Mouse (Mus musculus) ES-CJ7 (cell line): ENCODE measurements at regions not wholly inside any gene's neighbourhood (a gene's known extent, or its start where the extent isn't known, plus 50 kb on each side); places are given as distances from the start of the nearest gene placed in this dataset.

ENCODE experiments used
- DNase-seq: peaks from one replicate; pipeline ENCODE4 v3.0.0; 2011; ENCODE audit warnings: low read depth, low spot score

DNA sequence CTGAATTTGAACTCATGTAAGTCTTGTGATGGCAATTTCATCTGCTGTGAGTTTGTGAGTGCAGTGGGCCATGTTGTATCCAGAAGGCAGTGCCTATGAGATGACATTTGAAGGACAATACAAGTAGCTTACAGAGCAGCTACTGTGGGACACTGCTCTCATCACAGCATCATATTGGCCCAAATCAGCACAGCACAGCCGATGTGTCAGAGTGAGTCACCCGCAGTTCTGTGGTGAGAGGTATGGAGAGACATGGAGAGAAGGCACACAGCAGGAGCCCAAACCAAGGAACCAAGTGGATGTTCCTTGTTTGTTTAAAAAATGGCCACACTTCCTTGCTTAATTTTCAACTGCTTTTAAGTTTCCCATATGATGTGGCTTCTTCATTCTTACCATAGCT is 617.3 kb downstream of the Tmem132b start:
- no peak for DNase-seq

- DNase-seq = peak; percentile 34
Measured at GRCm38 (mm10) chr5:126155216-126155880, 623.8 kb downstream of the Tmem132b start.

DNA sequence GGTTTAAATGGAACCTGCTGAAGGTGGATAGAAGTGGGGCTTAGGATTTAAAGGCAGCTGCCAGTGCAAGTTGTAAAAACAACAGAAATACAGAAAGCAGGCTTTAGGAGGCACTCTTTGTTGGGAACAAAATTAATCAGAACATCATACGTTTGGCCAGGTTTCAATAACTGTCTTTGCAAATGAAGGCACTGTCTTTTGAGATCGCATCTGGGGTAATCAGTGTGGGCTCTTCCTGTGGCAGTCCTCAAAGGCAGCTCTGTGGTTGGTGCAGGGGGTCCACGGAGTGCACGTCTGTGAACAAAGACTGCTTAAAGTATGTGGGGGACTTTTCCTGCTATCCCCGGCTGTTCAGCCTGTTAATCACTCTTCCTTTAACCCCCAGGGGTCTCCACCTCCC is 654.5 kb downstream of the Tmem132b start:
- DNase-seq = no peak

- no peak for DNase-seq
Measured at GRCm38 (mm10) chr5:126199876-126200275, 668.3 kb downstream of the Tmem132b start.

DNA sequence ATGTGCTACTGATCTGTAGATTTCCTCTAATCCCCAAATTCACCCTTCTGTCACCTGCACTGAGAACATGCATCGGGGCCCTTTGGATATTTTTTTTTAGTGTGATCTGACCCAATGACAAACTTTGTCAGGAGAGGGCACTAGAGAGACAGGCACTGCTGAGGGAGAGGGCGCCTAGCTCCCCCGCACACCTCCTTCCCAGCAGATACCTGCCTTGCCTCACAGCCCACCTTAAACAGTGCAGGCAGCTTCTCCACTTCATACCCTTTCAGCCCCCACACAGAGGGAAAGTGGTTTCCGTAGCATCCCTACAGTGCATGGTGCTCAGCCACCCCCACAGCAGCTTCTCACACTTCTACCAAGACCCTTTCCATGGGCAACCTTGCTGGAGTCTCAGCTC is 670.0 kb downstream of the Tmem132b start:
- peak; percentile 58 for DNase-seq

DNA sequence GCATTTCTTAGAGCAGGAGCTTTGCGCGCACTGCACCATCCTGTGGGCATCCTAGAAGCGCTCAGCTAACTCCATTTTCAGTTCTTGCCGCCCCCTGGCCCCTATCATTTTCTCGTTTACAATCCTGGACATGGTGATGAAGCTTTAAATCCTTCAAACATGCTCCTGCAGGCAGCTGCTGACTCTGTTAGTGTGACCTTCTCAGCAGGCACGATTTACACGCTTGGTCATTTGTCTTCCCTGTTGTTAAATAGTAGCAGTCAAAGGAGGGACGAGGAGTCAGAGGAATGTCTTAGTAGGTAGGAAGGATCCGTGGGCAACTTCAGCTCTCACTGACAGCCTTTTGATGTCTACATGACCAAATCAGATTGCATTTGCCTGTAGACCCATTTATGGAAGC is 670.4 kb downstream of the Tmem132b start:
- DNase-seq = no peak

DNA sequence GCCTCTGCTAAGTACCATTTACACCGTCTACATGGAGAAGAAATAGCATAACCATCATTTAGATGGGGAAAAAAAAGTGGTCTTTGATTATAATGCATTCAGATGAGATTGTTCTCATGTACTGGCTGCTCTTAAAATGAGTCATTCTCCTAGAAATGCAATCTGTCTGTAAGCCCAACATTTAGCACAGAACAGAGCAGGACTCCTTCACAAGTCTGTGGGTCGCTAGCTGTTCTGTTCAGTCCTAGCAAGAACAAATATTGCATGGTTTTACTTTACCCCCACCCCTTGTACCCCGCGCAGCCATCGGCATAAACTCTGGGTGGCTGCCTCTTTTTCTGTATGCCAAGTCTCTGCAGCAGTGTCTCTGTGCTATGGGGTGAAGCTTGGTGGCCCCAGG is 685.4 kb downstream of the Tmem132b start:
- DNase-seq = no peak

DNA sequence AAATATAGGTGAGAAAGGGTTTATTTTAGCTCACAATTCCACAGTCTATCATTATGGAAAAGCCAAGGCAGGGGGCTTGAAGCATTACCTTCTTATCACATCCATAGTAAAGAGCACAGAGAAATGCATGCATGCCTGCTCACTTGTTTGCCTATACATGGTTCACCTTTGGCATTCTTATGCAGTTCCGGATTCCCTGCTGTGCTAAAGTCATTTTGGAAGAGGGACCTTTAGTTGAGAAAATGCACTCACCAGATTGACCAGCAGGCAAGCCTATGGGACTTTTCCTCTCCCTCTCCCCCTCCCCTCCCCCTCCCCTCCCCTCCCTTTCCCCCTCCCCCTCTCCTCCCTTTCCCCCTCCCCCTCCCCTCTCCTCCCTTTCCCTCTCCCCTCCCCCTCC is 686.2 kb downstream of the Tmem132b start:
- peak; percentile 63 for DNase-seq

DNA sequence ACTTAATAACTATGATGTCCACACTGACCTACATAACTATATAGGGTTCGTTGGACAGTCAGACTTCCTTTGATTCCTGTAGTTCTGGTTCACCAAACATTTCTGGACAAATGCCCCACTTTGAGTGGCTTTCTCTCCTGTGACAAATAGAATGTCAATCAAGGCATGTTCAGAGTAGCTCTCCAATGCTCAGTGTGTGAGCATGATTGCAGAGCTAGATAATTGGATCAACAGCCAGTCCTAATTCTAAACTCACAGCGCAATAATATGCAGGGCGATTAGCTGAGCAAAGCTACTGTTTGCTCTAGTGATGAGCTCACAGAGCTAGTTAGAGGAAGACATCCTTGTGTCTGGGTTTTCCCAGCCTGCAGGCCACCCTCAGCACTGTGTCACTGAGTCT is 692.1 kb downstream of the Tmem132b start:
- no peak for DNase-seq

- DNase-seq = peak; percentile 84
Measured at GRCm38 (mm10) chr5:126230768-126231167, 699.2 kb downstream of the Tmem132b start.

DNA sequence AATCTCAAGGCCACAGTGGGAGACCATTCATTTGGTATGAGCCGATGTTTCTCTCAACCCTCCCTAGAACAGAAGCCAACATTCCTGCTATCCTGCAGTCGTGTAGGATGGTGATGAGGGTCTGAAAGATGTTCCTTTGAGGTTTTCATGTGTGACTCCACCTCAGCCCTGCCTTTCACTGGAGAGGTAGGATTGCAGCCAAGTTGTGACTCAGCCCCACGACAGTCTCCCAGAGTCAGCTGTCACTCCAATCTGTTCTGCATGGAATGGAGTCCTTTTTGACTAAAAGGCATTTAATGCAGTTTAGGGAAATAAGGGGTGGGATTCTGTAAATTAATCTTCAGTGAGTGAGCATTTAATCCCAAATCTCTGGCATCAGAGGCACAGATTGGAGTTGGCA is 706.5 kb downstream of the Tmem132b start:
- DNase-seq = no peak

DNA sequence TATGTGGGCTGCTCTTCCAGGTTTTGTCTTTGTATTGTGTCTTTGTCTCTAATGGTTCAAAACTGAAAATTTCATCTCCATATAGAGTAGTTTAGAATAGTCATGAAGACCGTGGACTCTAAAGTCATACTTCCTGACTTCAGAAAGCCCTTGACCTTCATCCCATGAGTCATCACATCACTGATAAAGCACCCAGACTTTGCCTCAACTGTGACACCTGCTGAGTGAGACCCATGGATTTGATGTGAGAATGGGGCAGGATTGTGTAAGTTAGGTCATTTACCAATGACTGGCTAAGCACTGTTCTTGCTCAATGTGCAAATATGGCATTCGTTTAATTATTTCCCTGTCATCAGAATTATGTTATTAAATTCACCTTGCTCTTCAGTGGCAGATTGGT is 714.2 kb downstream of the Tmem132b start:
- no peak for DNase-seq

- DNase-seq = no peak
Measured at GRCm38 (mm10) chr5:126250331-126250730, 718.8 kb downstream of the Tmem132b start.

- no peak for DNase-seq
Measured at GRCm38 (mm10) chr5:126254661-126255060, 723.1 kb downstream of the Tmem132b start.

DNA sequence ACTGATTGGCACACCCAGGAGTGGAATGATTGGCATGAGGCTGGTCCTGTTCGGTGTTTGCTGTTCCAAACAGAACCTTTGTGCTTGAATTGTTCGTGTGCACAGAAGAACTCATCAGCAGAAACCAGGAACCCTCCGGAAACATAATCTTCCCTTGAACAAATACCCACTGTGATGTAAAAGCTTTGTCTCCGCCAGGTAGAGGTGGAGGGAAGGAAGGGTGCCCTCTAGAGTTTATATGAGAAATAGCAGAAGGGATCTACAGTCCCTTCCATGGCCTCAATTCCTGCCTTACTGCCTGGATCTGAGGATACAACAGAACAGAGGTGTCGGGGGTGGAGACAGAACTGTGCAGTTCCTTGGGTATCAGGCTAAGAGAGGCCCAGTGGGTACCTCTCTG is 726.3 kb downstream of the Tmem132b start:
- DNase-seq = peak; percentile 43

DNA sequence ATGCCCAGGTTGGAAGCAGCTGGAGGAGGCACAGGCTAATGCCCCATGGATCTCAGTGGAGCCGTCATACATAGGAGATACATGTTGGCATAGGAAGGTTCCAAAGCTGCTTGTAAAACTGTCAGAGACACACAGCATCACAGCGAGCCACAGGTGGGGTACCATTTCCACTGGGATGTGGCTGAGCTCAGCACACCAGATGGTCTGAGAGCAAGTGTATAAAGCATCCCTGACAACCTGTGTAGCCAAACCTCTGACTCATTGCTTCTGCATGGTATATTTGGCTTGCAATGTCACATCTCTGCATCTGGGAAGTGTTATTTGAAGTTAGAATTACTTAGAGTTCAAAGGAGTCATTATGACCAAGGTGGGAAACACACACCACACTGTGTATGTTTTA is 734.9 kb downstream of the Tmem132b start:
- DNase-seq = no peak

GRCm38 (mm10) chr5:126266929-126267609 is 735.5 kb downstream of the Tmem132b start:
- no peak for DNase-seq

GRCm38 (mm10) chr5:126268592-126268991 is 737.0 kb downstream of the Tmem132b start:
- no peak for DNase-seq

GRCm38 (mm10) chr5:126274316-126274715 is 742.7 kb downstream of the Tmem132b start:
- DNase-seq = no peak

DNA sequence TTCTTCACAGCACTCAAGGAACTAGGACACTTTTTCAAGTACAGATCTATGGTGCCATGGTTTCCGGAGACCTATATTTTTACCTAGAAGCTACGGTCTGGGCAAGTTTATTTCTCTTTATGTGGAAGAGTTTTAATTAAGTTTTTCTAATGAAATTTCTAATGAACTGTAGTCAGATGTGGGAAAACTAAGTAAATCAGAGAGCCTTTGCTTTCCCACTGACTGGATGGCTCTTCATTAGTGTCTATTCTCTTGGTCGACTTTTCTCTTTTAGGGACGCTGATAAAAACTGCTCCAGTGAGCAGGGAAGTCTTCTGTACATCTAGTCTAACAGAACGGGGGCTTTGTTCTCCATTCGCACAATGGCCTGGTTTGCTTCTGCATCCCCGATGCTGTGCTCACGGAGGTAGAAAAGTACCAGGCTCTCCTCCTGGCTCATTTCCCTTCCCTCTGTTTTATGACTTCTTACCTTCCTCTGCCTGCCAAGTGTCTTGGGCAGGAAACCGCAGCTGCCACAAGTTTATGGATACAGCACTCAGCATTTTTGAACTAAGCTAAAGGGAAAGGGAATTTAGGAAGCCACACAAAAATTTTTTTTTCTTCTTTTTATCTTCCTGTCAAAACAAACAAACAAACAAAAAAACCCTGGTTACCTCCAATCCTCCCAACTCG is 749.6 kb downstream of the Tmem132b start:
- no peak for DNase-seq

GRCm38 (mm10) chr5:126281782-126282181 is 750.2 kb downstream of the Tmem132b start:
- no peak for DNase-seq

DNA sequence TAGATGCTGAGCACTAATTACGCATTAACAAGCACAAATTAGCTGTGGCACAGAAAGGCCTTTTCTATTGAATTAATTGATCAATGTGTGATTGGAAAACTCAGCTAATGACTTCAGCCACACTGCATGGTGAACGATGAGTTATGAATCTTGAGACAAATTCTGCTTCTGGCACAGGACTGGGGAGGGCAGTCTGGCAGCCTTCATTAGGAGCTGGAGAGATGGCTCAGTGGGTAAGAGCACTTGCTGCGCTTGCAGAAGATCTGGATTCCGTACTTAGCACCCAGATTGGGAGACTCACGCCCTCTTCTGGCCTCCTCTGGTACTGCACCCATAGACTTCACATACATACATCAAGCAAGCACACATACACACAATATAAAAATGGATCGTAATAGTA is 793.3 kb downstream of the Tmem132b start:
- peak; percentile 51 for DNase-seq

- peak; percentile 66 for DNase-seq
Measured at GRCm38 (mm10) chr5:126328276-126328675, 796.7 kb downstream of the Tmem132b start.
